In the genomic region with DNA sequence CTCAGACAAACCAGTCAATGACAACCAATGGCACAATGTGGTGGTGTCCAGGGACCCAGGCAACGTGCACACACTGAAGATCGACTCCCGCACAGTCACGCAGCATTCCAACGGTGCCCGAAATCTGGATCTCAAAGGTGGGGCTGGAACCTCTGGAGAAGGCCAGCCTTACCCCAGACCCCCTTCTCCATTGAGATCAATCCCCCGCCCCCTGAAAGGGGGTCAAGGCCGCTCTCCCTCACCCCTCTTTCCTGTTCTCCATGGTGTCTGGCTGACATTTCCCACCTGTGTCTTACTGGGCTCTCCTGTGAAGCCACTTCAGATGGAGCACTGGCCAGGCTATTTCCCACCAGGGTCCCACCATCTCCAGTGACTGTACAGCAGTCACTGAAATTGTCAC, we compare ENCODE assay signal across 16 mouse cellular contexts. TPM values are rescaled to one million over a fixed set of nuclear protein-coding genes. Genes with fewer than 3 reads are reported as not detected.
"Had no signal": no experiment of that assay in that cellular context is flagged by ENCODE, and none has a peak within 500 bp of the region (broad histone marks: within the 10 kb centered on the region; RNA-seq: fewer than 3 reads in every experiment).

No protein-coding gene starts in this region.

- ATAC-seq: liver, embryonic 12.5 days; midbrain, embryonic 15.5 days had no signal

- H3K27me3 ChIP-seq: midbrain, embryonic 15.5 days had no signal

- H3K36me3 ChIP-seq: kidney, embryonic 15.5 days; limb, embryonic 10.5 days; limb, embryonic 13.5 days; liver, embryonic 12.5 days; liver, embryonic 15.5 days; lung, embryonic 15.5 days; midbrain, embryonic 12.5 days; midbrain, embryonic 15.5 days; stomach, embryonic 15.5 days had no signal

- H3K4me3 ChIP-seq: kidney, embryonic 15.5 days; limb, embryonic 10.5 days; limb, embryonic 13.5 days; liver, embryonic 12.5 days; liver, embryonic 15.5 days; lung, embryonic 15.5 days; midbrain, embryonic 12.5 days; midbrain, embryonic 15.5 days; myocyte; stomach, embryonic 15.5 days had no signal

- H3K9me3 ChIP-seq: kidney, embryonic 15.5 days; limb, embryonic 10.5 days; limb, embryonic 13.5 days; liver, embryonic 12.5 days; liver, embryonic 15.5 days; lung, embryonic 15.5 days; midbrain, embryonic 12.5 days; midbrain, embryonic 15.5 days; stomach, embryonic 15.5 days had no signal

- H3K27ac ChIP-seq: kidney, embryonic 15.5 days; limb, embryonic 10.5 days; limb, embryonic 13.5 days; liver, embryonic 12.5 days; liver, embryonic 15.5 days; lung, embryonic 15.5 days; midbrain, embryonic 12.5 days; stomach, embryonic 15.5 days had no signal

- H3K4me2 ChIP-seq: limb, embryonic 13.5 days; liver, embryonic 12.5 days; liver, embryonic 15.5 days; lung, embryonic 15.5 days; midbrain, embryonic 12.5 days; midbrain, embryonic 15.5 days; stomach, embryonic 15.5 days had no signal

- H3K9ac ChIP-seq: kidney, embryonic 15.5 days; limb, embryonic 13.5 days; liver, embryonic 12.5 days; liver, embryonic 15.5 days; lung, embryonic 15.5 days; midbrain, embryonic 12.5 days; midbrain, embryonic 15.5 days; stomach, embryonic 15.5 days had no signal

- H3K4me1 ChIP-seq: limb, embryonic 13.5 days; liver, embryonic 12.5 days; liver, embryonic 15.5 days; lung, embryonic 15.5 days; stomach, embryonic 15.5 days had no signal

RNA-seq across cellular contexts. Expression of a gene that starts 51.3 kb away (rescaled TPM):
- total RNA-seq: left cerebral cortex, adult 18-20 months; megakaryocyte progenitor cell, adult 5-6 weeks; megakaryocyte-erythroid progenitor cell, adult 5-6 weeks; monocyte, adult 5-6 weeks had no signal
- polyA plus RNA-seq: limb, embryonic 10.5 days; limb, embryonic 13.5 days; liver, embryonic 12.5 days; liver, embryonic 15.5 days; midbrain, embryonic 12.5 days; myocyte; neural tube, embryonic 11.5 days; stomach, embryonic 15.5 days; thymus, postnatal 0 days had no signal
